Mouse (Mus musculus): ENCODE data around the gene Cbx4.

DNA sequence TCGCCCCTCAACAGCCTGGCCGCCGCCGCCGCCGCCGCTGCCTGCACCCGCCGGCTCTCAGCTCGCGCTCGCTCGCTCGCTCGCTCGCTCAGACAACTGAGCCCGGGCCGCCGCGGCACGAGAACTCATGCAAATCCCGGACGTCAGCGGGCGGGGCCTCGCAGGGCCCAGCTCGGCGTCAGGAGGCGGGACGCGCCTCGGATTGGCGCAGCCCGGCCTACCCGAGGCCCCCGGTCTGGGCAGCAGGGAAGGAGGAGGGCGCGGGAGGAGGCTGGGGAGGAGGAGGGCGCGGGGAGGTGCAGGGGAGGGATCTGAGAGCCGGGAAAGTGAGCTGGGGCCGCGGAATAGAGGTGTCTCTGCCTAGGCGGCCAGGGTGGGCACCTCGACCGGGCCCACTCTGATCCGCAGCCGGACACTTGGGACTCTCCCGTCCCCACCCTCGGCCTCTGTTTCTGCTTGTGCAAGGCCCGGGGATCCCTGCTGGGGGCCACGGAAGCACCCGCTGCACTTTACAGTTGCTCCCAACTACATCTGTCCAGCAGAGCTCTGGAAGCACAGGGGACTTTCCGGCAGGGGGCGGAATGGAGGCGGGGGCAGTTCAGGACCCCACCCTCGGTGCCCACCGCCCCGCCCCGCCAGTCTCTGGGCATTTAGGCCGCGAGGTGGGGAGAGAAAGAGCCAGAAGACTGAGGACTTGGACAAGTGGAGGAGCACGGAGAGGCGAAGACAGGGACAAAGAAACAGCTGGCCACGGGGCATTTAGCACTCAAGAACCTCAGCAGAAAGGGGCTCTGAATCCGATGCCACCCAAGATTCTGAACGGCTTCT lies at the start of gene Cbx4:
- TF ChIP-seq CTCF (IDR thresholded peaks at IDR 0.05; ENCODE audit: control insufficient read depth, insufficient read depth, insufficient read length) (no peak), CEBPB (IDR thresholded peaks at IDR 0.05; ENCODE audit: low read depth) (no peak), USF1 (IDR thresholded peaks at IDR 0.05; ENCODE audit: low read depth) (no peak), MYOG (IDR thresholded peaks at IDR 0.05; ENCODE audit: control insufficient read depth, extremely low read depth, insufficient read length) (no peak), MYOD1 (IDR thresholded peaks at IDR 0.05; ENCODE audit: control insufficient read depth, insufficient read length, low read depth) (no peak), MAX (IDR thresholded peaks at IDR 0.05) (no peak), FOSL1 (IDR thresholded peaks at IDR 0.05; ENCODE audit: insufficient read depth, low read length, poor library complexity, severe bottlenecking) (no peak)

All from C2C12 (cell line).